Mouse (Mus musculus) hematopoietic stem cell, adult 5-6 weeks (primary cell): ENCODE data around the gene Tmc6. TPM values are rescaled to one million over a fixed set of nuclear protein-coding genes. Genes with fewer than 3 reads are reported as not detected.

Experiments used
- ATAC-seq, 2 experiments: fragments of 125-278 bp in 1 of 2; replicated peaks in 1 of 2; 2 replicates each; pipeline ENCODE4 v1.8.0; 2016 to 2017; ENCODE audit warnings: inconsistent platforms in 2 of 2, mild to moderate bottlenecking in 2 of 2, moderate number of reproducible peaks in 2 of 2, low read depth in 1 of 2, moderate TSS enrichment in 1 of 2; ENCODE audit not compliant: low FRiP score in 2 of 2, poor library complexity in 2 of 2, severe bottlenecking in 2 of 2, insufficient read depth in 1 of 2, low TSS enrichment in 1 of 2
- total RNA-seq: library from RNA; stranded (forward); fragments of 172-1452, 232-1000 nt; gene quantifications from 2 replicates; pipeline ENCODE4 v1.2.3, GENCODE M21; 2017

Gene Tmc6
- total RNA-seq, 1 experiment from 2014 or later = 23.0 TPM

DNA sequence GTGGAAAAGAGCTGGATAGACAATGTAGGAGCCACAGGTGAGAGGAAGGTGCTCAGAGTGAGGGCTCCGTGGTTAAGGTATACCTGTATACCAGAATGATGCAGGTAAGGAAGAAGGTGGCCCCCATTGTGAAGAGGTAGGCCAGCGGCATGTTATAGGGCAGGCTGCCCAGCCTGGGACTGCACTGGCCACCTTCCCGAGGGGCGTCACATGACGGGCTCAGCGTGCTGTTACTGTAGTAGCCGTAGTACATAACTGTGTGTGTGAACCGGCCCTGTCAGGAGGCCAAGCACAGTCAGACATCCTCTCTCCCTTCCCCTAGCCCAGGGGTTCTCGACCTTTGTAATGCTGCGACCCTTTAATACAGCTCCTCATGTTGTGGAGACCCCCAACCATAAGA lies 7.1 kb downstream of the Tmc6 start:
- ATAC-seq = no peak

DNA sequence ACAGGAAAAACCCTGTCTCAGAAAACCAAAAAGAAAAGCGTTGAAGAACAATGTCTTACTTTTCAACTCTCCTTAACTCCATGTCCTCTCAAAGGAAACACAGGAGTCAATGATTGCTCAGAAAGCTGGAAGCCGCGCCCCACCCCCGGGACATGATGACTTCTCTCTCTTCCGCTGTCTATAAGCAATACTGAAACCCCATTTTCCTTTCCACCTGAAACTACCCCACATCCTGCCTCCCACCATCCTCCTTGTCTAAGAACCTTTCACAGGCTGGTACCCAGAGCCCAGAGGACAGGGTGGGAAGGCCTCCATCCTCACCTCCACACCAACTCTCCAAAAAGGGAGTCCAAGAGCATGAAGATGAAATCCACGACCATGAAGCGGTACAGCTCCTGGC lies 9.6 kb downstream of the Tmc6 start:
- ATAC-seq = no peak

- no peak for ATAC-seq
Measured at GRCm38 (mm10) chr11:117770407-117770806, 11.6 kb downstream of the Tmc6 start.

GRCm38 (mm10) chr11:117769683-117770047 lies 12.3 kb downstream of the Tmc6 start:
- no peak for ATAC-seq

DNA sequence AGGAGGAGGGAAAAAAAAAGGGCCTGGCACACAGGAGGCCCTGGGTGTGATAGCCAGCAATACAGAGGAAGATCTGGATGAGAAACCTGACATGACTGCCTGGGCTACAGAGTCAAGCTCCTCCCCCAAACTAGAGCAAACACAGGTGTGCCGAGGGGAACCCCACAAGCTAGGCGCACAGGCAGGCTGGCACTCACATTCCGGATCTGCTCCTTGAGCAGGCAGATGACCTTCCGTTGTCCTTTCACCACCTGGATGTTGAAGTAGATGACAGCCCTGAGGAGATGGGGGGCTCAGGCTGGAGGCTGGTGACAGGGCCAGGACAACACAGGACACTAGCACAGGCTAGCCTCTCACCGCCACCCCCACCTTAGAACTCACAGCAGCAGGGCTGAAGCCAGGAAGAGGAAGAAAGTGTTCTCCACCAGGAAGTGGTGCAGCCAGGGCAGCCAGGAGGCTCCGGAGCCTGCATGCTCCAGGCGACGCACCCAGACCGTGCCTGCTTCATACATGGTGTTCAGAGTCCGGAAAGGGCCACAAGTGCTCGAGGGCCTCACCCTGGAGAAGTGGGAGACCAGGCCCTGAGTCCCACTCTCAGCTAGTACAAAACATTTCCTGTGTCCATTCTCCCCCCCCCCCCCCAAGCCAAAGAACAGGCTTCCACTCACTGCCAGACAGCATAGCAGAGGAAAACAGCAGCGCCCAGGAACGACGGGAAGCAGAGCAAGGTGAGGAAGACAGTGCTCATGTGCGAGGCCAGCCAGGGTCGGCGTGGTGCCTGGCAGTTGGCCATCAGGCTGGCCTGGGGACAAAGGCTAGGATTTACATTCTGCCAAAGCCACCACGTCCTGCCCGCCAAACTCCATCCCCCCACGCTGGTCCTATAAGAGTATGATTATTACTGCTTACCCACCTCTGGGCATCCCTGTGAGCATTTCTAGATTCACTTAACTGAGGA lies 13.0 kb downstream of the Tmc6 start:
- ATAC-seq = no peak

DNA sequence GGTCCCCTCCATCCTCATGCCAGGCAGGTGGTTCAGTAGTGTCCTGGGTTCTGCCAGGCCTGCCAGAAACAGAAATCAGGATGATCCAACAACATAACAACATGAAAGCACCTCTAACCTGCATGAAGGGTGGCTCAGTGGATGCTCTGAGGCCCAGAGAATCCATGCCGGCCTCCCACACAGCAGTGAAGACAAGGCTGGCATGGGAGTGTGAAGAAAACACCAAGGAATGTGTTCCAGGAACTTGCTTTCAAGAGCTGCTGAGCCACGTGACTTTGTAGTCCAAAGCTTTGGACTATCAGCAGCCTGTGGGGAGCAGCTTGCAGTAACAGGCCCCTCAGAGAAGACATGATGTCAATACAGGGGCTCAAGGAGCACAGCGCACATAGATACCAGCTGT lies 15.7 kb downstream of the Tmc6 start:
- no peak for ATAC-seq

DNA sequence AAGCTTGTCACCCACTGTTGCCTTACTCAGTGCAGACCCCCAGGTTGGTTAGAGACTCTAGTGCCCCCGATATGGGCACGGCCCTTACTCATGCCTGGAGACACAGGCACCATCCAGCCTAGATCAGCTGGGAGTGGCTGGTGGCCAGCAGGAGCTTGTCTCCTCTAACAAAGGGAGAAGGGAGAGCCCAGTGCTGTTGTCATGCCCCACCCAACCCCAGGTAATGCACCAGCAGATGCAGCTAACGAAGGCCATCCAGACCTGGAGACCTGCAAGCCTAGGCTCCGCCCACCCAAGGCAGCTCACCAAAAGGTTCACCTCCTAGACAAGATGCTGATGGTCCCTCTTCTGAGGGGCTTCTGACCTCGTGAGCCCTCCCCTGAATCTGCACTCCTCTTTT lies 16.6 kb downstream of the Tmc6 start:
- no peak for ATAC-seq

- ATAC-seq = no peak
Measured at GRCm38 (mm10) chr11:117764319-117764718, 17.7 kb downstream of the Tmc6 start.

DNA sequence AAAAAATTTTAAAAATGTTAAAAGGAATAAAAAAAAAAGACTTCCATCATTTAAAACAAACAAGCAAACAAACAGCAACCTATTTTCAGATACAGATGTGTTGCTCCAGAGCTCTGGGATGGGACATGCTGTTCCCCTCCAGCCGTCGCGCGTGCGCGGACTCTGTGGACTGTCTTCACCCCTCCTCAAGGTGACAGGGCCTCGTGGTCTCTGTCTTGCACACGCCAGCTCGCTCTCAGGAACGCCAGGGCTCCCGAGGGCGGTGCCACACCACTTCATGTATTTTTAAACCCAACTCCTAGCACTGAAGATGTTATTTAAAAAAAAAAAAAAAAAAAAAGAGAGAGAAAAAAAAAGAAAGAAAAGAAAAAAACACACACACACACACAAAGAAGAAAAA lies 19.8 kb downstream of the Tmc6 start:
- ATAC-seq = no peak

DNA sequence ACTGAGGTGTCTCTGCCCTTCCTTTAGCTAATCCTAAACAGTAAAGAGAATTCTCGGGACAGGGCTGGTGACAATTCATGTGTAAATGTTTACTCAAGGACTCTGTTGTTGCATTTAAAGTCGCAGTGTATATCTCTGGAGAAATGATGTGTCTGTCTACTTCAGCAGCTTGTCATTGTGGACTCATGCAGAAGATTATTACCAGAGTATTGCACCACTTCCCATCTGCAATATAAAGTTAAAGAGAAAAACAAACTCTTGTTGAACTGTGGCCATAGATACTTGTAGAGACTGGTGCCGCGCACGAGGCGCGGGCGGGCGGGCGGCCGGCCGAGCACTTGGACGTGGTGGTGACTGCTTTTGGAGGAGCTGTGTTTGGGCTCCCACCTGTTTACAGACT lies 20.2 kb downstream of the Tmc6 start:
- no peak for ATAC-seq

- no peak for ATAC-seq
Measured at GRCm38 (mm10) chr11:117760374-117761119, 21.5 kb downstream of the Tmc6 start.

DNA sequence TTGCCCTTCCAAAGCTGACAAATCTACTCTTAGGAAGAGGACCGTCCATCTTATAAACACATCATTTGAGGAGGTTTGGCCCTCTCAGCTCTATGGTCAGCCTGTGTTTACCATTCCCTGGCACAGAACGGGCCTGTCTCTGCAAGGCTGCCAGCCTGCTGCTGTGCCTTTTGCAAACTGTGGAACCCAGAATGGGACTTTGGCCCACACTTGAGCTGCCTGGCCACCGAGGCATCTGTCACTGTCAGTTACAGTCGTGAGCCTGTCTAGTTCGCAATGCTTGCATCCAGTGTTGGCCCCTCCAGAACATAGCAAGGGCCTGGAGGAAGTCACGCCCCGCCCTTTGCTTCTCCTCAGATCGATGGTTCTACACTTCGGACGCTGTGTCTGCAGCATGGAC lies 22.7 kb downstream of the Tmc6 start:
- no peak for ATAC-seq

GRCm38 (mm10) chr11:117755891-117756290 lies 26.1 kb downstream of the Tmc6 start:
- ATAC-seq = no peak

- no peak for ATAC-seq
Measured at GRCm38 (mm10) chr11:117751544-117751943, 30.5 kb downstream of the Tmc6 start.

- no peak for ATAC-seq
Measured at GRCm38 (mm10) chr11:117749414-117749813, 32.6 kb downstream of the Tmc6 start.

- ATAC-seq = no peak
Measured at GRCm38 (mm10) chr11:117748628-117749027, 33.4 kb downstream of the Tmc6 start.

GRCm38 (mm10) chr11:117743454-117744030 lies 38.5 kb downstream of the Tmc6 start:
- ATAC-seq = no peak

DNA sequence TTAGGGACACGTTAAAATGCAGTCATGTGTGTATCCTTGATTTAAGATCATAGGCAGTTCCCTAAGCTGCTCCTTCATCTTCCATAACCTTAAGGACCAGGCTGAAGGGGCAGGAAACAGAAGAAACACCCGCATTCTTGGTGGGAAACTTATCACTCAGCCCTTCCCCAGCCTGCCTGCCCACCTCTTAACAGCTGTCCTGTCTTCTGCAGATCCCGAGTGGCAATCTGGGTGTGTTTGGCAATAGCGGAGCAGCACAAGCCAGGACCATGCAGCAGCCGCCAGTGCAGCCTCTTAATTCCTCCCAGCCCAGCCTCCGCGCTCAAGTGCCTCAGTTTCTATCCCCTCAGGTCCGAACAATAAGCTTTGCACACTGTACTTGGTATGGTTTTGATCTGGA lies 39.3 kb downstream of the Tmc6 start:
- ATAC-seq = no peak
